Mouse (Mus musculus) limb, embryonic 15.5 days (tissue): ENCODE data around the gene Pced1a. TPM values are rescaled to one million over a fixed set of nuclear protein-coding genes. Genes with fewer than 3 reads are reported as not detected.
A peak's percentile ranks its signal among the peaks of the same experiment; 100 is the strongest.

Experiments used
- ATAC-seq: fragments of 200-750 bp; cut with Nextera tagmentation; 2 replicates; pipeline ENCODE4 v1.8.0; 2017; ENCODE audit warnings: low read depth, moderate TSS enrichment; ENCODE audit not compliant: insufficient number of reproducible peaks, low FRiP score, low TSS enrichment
- H3K27ac ChIP-seq: fragments of 300-500 bp; sonication (generic); 2 replicates; pipeline ENCODE4 v1.5.1; 2015; ENCODE audit warnings: moderate library complexity, mild to moderate bottlenecking, inconsistent platforms
- H3K27me3 ChIP-seq: fragments of 300-500 bp; sonication (generic); 2 replicates; pipeline ENCODE4 v1.6.1; 2015; ENCODE audit warnings: inconsistent platforms
- H3K36me3 ChIP-seq: fragments of 300-500 bp; sonication (generic); 2 replicates; pipeline ENCODE4 v1.6.1; 2015; ENCODE audit warnings: inconsistent platforms
- H3K4me1 ChIP-seq: fragments of 300-500 bp; sonication (generic); 2 replicates; pipeline ENCODE4 v1.6.1; 2015; ENCODE audit warnings: inconsistent platforms
- H3K4me2 ChIP-seq: fragments of 300-500 bp; sonication (generic); 2 replicates; pipeline ENCODE4 v1.6.1; 2015; ENCODE audit warnings: mild to moderate bottlenecking, inconsistent platforms
- H3K4me3 ChIP-seq: fragments of 300-500 bp; sonication (generic); 2 replicates; pipeline ENCODE4 v1.5.1; 2015; ENCODE audit warnings: mild to moderate bottlenecking, inconsistent platforms
- H3K9ac ChIP-seq: fragments of 300-500 bp; sonication (generic); 2 replicates; pipeline ENCODE4 v1.6.1; 2015; ENCODE audit warnings: inconsistent platforms
- H3K9me3 ChIP-seq: fragments of 300-500 bp; sonication (generic); 2 replicates; pipeline ENCODE4 v1.6.1; 2016; ENCODE audit warnings: inconsistent platforms
- WGBS: fragments of 180-500 bp; shearing (Covaris S2); methylation state at CpG from one replicate; pipeline ENCODE4 v1.1.7; 2015; 5-methylcytosine and 5-hydroxymethylcytosine counted together
- polyA plus RNA-seq: library from polyadenylated mRNA; unstranded; fragments of >200 nt; fragmentation: Nextera tagmentation; extraction: Ambion mirVana; gene quantifications from 2 replicates; pipeline ENCODE4 v1.2.1, GENCODE M21; 2015

The Pced1a gene
- 16.2 and 17.2 TPM in 2 replicates for polyA plus RNA-seq

DNA sequence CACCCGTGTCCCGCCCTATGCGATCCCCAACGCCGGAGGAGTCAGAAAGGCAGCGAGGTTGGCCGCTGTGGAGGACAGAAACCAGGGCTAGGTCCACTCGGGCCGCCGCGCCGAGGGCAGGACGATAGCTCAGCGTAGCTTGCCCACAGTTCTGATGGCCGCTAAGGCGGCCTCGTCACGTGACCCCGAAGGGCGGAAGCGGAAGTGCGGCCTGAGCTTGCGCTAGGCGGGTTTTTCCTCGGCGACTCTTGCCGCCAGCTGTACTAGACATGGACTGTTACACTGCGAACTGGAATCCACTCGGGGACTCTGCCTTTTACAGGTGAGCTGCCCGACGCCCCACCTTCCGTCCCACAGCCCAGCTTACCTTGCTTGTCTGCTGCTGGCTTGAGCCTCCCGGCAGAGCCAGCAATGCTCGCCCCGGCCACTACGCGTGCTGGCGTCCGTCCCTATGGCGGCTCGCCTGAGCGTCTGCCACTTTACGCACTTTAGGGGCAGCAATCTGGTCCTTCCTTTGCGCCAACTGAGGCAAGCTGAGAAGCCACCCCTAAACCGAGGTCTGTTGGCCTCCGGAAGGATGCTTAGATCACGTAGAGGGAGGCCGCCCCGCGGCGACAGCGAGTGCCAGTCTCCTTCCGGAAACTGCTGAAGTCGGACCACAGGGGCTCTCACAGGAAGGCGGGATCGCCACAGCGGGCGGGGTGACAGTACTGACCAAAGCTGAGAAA is at the start of gene Pced1a, which contains the start of gene Vps16:
TSS of gene Pced1a (minus strand) at position 576 of the 728 bp plus-strand sequence.
TSS of gene Vps16 (plus strand) at position 214 of the 728 bp plus-strand sequence.
- Histone ChIP-seq H3K4me1 (peaks cover 35% of the 10 kb centered on the region), H3K27me3 (no peaks in the 10 kb centered on the region), H3K36me3 (peaks cover 10% of the 10 kb centered on the region), H3K9ac (peak within 1 kb of the TSS; percentile 74), H3K27ac (peak within 1 kb of the TSS; percentile 95), H3K9me3 (no peaks in the 10 kb centered on the region), H3K4me3 (peak within 1 kb of the TSS; percentile 85), H3K4me2 (peak within 1 kb of the TSS; percentile 93)
- peak; percentile 91 for ATAC-seq
- under 1% methylated on average over 58 of the region's 58 CpGs for WGBS

DNA sequence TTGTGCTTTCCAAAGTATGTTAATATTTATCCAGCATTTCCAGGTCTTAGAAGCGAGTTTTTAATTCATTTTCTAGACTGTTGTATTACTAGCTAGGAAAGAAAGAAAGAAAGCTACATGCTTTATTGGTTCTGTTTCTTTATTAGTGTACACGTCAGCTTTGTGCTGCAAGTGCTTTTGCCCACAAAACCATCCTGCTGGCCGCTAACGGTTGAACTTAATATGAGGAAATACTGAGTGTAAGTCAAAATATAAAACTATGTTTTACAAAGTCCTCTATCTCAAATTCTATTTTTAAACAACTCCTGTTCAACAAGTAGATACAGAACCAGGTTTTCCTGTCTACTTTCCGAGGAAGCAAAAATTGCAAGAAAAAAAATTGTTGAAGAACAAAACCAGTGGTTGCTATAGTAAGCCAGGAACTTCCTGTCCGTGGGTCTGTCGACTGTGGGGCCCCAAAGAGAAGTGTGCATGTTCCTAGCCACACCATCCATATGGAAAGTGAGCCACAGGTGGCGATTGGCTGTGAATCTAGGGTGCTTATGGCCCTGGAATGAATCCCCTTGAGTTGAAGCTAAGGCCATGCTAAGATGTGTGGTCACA is 48.5 kb upstream of the Pced1a start:
- no peak overlapping the region for H3K4me2 ChIP-seq
- no peak overlapping the region for H3K27ac ChIP-seq
- ATAC-seq: no peak
- no peaks in the 10 kb centered on the region for H3K9me3 ChIP-seq
- no peak overlapping the region for H3K9ac ChIP-seq
- peaks cover 9% of the 10 kb centered on the region; the same call in 1 of the 2 replicates for H3K4me1 ChIP-seq
- WGBS: 55% methylated on average over 8 of the region's 8 CpGs
- no peaks in the 10 kb centered on the region for H3K27me3 ChIP-seq
- no peaks in the 10 kb centered on the region; the same call in 1 of the 2 replicates for H3K36me3 ChIP-seq
- H3K4me3 ChIP-seq: no peak overlapping the region

DNA sequence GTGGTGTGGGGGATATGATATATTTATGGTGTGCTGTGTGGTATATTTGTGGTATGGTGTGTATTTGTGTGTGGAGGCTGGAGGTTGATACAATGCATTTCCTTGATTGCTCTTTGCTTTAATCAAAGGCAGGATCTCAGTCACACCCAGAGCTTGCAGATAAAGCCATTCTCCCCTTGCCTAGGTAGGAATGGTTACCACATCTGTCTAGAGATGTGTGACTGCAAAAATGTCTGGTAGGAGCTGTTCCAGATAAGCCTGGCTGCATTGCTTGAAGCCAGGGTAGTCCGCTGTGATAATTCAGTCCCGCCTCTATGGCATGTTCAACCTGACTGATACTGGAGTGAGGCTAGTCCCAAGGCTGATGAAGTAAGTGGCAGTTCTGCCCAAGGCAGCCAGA is 45.4 kb upstream of the Pced1a start:
- H3K36me3 ChIP-seq: no peaks in the 10 kb centered on the region
- peaks cover 5% of the 10 kb centered on the region; the same call in 1 of the 2 replicates for H3K4me1 ChIP-seq
- H3K27me3 ChIP-seq: no peaks in the 10 kb centered on the region
- no peak overlapping the region for H3K4me2 ChIP-seq
- WGBS: 84% methylated on average over 2 of the region's 2 CpGs
- ATAC-seq: no peak
- no peak overlapping the region for H3K4me3 ChIP-seq
- H3K9me3 ChIP-seq: no peaks in the 10 kb centered on the region
- H3K27ac ChIP-seq: no peak overlapping the region
- H3K9ac ChIP-seq: no peak overlapping the region

DNA sequence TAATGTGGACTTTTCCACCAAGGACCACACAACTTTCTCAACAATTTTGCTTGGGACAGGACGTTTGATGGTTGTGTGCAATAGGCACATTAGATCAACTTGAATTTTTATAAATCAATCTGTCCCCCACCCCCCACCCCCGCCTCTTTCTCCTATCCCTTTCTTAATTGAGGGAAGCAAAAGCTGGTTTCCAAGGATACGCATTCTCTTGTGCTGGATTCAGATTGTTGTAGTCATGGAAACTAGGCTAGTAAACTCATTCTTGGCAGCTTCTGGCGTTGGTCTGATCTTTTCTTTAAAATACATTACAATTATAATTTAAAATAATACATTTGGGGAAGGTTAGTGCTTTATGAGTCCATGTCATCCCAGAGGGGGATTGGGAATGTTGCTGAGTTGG is 44.9 kb upstream of the Pced1a start:
- WGBS: 51% methylated on average over 4 of the region's 4 CpGs
- Histone ChIP-seq H3K4me3 (no peak overlapping the region), H3K9ac (no peak overlapping the region), H3K27me3 (no peaks in the 10 kb centered on the region), H3K36me3 (no peaks in the 10 kb centered on the region), H3K4me2 (no peak overlapping the region), H3K4me1 (peaks cover 4% of the 10 kb centered on the region; the same call in 1 of the 2 replicates), H3K27ac (no peak overlapping the region), H3K9me3 (no peaks in the 10 kb centered on the region)
- no peak for ATAC-seq

DNA sequence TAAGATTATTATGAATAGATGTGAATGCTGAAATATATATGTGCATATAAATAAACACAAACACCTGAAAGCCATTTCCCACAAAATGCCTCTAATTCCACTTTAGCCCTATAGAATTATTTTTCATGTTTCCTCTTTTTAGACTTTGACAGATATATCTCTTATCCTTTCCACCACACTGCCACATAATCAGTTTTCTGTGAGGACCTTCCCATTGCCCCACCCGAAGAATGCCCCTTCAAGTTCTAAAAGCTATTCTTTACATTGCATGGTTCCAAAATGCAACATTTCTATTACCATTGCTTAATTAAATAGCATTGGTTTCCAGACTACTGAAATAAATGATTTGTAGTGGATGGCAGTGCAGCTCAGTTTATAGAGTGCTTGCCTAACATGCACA is 41.9 kb upstream of the Pced1a start:
- no peaks in the 10 kb centered on the region for H3K9me3 ChIP-seq
- H3K27ac ChIP-seq: no peak overlapping the region
- 91% methylated on average over 1 of the region's 1 CpGs for WGBS
- no peaks in the 10 kb centered on the region for H3K27me3 ChIP-seq
- H3K4me3 ChIP-seq: no peak overlapping the region
- H3K9ac ChIP-seq: no peak overlapping the region
- ATAC-seq: no peak
- no peak overlapping the region for H3K4me2 ChIP-seq
- H3K36me3 ChIP-seq: 0 out of 2 replicates have a peak, but pooled peaks cover 3% of the 10 kb centered on the region
- peaks cover 4% of the 10 kb centered on the region; the same call in 1 of the 2 replicates for H3K4me1 ChIP-seq

DNA sequence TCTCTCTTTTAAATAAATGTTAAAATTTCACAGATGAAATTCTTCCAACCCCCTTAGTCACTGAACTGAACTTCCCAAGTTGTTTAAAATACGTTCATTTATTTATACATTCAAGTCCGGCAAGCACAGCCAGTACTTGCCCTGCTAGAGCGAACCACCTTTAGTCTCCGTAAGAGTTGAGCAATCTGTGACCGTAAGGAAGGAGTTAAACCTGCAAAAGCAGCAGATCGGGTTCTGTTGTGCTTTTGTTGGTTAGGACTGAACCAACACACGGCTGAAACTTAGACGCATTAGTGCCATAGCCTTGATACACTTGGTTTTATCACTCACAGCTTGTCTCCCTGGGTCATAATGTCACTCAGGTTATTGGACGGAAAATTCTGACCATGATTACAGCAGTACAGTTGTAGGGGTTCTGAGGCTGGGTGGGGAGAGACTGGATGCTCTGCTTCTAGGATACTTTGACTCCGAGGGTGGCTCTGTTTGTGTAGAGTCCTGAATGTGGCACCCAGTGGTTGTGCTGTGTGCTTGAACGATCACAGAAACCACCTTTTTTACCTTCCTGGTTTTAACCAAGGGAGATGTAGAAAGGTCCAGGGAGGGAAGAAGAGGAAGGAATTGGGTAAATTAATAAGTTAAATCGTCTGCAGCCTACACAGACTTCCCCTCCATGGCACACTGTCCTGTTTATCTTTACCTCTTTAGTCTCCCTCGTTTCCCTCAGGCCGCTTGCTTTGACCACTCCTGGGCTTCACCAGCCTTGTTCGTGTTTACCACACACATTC is 37.0 kb upstream of the Pced1a start:
- no peaks in the 10 kb centered on the region for H3K9me3 ChIP-seq
- H3K27ac ChIP-seq: no peak overlapping the region
- no peaks in the 10 kb centered on the region for H3K27me3 ChIP-seq
- H3K4me2 ChIP-seq: no peak overlapping the region
- no peaks in the 10 kb centered on the region for H3K4me1 ChIP-seq
- H3K4me3 ChIP-seq: no peak overlapping the region
- H3K9ac ChIP-seq: no peak overlapping the region
- H3K36me3 ChIP-seq: 0 out of 2 replicates have a peak, but pooled peaks cover 3% of the 10 kb centered on the region
- 57% methylated on average over 15 of the region's 15 CpGs for WGBS
- no peak for ATAC-seq

DNA sequence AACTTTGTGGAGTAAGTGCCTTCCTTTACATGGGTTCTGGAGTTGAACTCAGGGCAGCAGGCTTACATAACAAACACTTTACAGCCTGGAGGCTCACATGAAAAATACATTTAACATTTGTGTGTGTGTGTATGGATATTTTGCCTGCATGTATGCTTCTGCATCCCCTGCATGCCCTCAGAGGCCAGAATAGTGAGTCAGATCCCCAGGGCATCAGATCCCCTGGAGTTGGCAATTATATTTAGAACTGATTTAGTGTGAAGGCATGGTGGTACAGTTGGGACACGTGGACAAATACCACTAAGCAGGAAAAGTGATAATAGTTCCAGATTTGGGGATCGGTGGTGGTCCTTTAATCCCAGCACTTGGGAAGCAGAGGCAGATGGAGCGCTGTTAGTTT is 35.1 kb upstream of the Pced1a start:
- H3K4me3 ChIP-seq: no peak overlapping the region
- H3K9me3 ChIP-seq: no peaks in the 10 kb centered on the region
- H3K27me3 ChIP-seq: no peaks in the 10 kb centered on the region
- H3K36me3 ChIP-seq: 0 out of 2 replicates have a peak, but pooled peaks cover 3% of the 10 kb centered on the region
- H3K4me1 ChIP-seq: no peaks in the 10 kb centered on the region
- ATAC-seq: no peak
- H3K9ac ChIP-seq: no peak overlapping the region
- H3K27ac ChIP-seq: no peak overlapping the region
- H3K4me2 ChIP-seq: no peak overlapping the region
- WGBS: 88% methylated on average over 3 of the region's 3 CpGs

DNA sequence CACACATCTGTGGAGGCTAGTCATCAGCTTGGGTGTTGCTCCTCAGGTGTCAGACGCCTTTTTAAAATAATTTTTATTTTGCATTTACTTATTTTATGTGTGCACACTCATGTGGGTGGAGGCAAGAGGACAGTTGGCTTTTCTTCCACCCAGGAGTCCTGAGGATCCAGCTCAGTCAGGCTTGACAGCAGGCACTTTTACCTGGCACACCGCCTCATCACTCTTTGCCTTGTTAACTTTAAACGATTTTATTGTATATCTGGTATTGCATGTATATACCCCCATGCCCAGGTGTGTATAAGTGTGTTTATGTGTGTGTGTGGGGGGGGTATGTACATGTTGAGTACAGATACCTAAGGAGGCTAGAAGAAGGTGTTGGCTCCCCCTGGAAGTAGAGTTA is 33.4 kb upstream of the Pced1a start:
- Histone ChIP-seq H3K4me1 (0 out of 2 replicates have a peak, but pooled peaks cover 1% of the 10 kb centered on the region), H3K27me3 (no peaks in the 10 kb centered on the region), H3K9ac (no peak overlapping the region), H3K9me3 (no peaks in the 10 kb centered on the region), H3K4me3 (no peak overlapping the region), H3K4me2 (no peak overlapping the region), H3K36me3 (no peaks in the 10 kb centered on the region), H3K27ac (no peak overlapping the region)
- WGBS: 86% methylated on average over 3 of the region's 3 CpGs
- ATAC-seq: no peak

DNA sequence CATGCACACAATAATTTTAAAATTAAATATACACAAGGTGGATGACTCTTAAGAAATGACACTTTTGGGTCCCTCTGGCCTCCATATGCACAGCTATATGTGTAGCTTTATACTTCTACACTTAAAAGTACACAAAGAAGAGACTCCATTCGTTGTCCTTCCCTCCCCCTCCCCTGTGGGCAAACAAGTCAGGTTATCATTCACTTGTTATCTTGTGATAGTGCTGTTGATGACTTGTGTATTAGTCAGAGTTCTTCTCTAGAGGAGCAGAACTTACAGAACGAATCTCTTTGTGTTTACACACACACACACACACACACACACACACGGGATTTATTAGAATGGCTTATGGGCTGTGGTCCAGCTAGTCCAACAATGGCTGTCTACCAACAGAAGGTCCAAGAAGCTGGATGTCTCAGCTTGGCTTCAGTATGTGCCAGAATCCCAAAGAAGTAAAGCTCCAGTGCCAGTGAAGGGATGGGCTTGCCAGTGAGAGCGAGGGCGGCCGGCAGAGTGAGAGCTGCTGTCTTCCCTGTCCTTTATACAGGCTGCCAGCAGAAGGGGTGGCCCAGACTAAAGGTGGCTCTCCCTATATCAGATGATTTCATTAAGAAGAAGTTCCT is 30.4 kb upstream of the Pced1a start:
- no peak overlapping the region for H3K4me2 ChIP-seq
- peaks cover 16% of the 10 kb centered on the region for H3K4me1 ChIP-seq
- no peak overlapping the region for H3K27ac ChIP-seq
- no peaks in the 10 kb centered on the region for H3K36me3 ChIP-seq
- H3K4me3 ChIP-seq: no peak overlapping the region
- no peaks in the 10 kb centered on the region for H3K9me3 ChIP-seq
- WGBS: 80% methylated on average over 6 of the region's 6 CpGs
- H3K9ac ChIP-seq: no peak overlapping the region
- H3K27me3 ChIP-seq: no peaks in the 10 kb centered on the region
- no peak for ATAC-seq

DNA sequence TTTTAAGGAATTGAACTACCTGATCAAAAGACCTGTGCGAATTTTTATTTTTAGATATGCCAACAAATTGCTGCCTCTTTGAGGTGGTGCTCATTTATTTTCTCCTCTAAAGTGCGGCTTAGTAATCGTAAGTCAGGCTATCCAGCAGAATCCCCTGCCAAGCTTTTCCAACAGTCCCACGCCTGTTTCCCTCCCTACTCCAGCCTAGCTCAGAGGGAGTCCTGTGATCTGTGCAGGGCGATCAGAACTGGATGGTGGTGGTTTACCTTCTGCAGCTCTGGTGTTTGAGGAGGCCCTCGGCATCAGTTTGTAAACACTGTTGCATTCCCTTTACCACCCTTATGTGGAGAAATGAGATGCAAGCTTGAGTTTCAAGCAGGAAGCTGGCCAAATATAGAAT is 28.9 kb upstream of the Pced1a start:
- Histone ChIP-seq H3K27ac (0 out of 2 replicates have a peak overlapping the region, but pooled peaks have one; percentile 22), H3K36me3 (no peaks in the 10 kb centered on the region), H3K4me1 (peaks cover 24% of the 10 kb centered on the region), H3K9me3 (no peaks in the 10 kb centered on the region), H3K4me3 (no peak overlapping the region), H3K9ac (no peak overlapping the region), H3K27me3 (no peaks in the 10 kb centered on the region; the same call in 1 of the 2 replicates), H3K4me2 (no peak overlapping the region)
- 58% methylated on average over 6 of the region's 6 CpGs for WGBS
- ATAC-seq: no peak

DNA sequence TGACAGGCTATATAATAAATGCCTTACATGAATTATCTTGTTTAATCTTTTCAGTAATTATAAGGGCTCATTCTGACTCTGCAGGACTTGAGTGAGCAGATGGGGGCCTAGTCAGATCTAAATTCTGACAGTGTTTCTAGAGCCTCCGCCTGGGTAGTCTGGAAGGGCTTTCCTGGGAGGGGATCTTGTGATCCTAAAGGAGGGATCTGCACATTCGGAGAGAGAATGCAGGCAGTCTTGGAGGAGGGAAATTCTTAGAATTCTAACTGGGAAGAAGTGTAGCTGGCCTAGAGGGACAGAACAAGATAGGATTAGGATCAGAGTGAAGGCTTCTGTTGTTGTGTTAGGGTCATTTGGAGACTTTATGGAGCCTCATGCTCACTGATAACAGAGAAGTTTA is 27.8 kb upstream of the Pced1a start:
- ATAC-seq: no peak
- Histone ChIP-seq H3K4me1 (peaks cover 24% of the 10 kb centered on the region), H3K4me3 (no peak overlapping the region), H3K36me3 (no peaks in the 10 kb centered on the region), H3K9ac (no peak overlapping the region), H3K9me3 (no peaks in the 10 kb centered on the region), H3K4me2 (no peak overlapping the region), H3K27ac (no peak overlapping the region), H3K27me3 (no peaks in the 10 kb centered on the region; the same call in 1 of the 2 replicates)
- WGBS: 51% methylated on average over 2 of the region's 2 CpGs
